Mouse (Mus musculus): ENCODE measurements around the gene Fcgr2b. TPM values are rescaled to one million over a fixed set of nuclear protein-coding genes. Genes with fewer than 3 reads are reported as not detected.
"Not testable (repeated sequence)": the region's sequence is repeated elsewhere in the genome, so short reads cannot be mapped to it uniquely, and the experiment has no call there.

Gene Fcgr2b
- polyA plus RNA-seq, 1 experiment from 2014 or later: 0.19 TPM

DNA sequence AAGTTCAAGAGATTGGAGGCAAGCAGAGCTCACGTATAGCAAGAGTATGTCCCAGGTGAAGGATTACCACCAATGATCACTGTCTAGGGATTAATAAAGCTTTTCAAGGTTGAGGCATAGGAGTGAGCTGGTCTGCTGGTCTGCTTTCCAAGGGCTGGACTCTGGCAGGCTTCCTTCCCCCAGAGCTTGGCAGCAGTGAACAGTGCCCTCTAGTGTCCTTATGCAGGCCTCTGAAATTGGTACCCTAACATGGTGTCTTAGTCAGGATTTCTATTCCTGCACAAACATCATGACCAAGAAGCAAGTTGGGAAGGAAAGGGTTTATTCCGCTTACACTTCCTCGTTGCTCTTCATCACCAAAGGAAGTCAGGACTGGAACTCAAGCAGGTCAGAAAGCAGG, 20.4 kb upstream of the Fcgr2b start:
- Histone ChIP-seq H3K36me3 (no peaks in the 10 kb centered on the region), H3K27me3 (ENCODE audit: low read depth, poor library complexity, severe bottlenecking) (no peaks in the 10 kb centered on the region), H3K4me3 (no peak overlapping the region), H3K4me1 (0 out of 2 replicates have a peak, but pooled peaks cover 5% of the 10 kb centered on the region), H3K9me3 (replicated peaks) (no peaks in the 10 kb centered on the region), H3K27ac (no peak overlapping the region)
- WGBS: 49% methylated on average over 3 of the region's 3 CpGs
- DNase-seq (ENCODE audit: low spot score): peak; percentile 58

- Histone ChIP-seq H3K4me1 (0 out of 2 replicates have a peak, but pooled peaks cover 5% of the 10 kb centered on the region), H3K27ac (no peak overlapping the region), H3K36me3 (no peaks in the 10 kb centered on the region), H3K4me3 (no peak overlapping the region), H3K9me3 (replicated peaks) (no peaks in the 10 kb centered on the region), H3K27me3 (ENCODE audit: low read depth, poor library complexity, severe bottlenecking) (no peaks in the 10 kb centered on the region)
- 86% methylated on average over 3 of the region's 3 CpGs for WGBS
- no peak for DNase-seq (ENCODE audit: low spot score)
These were observed 19.7 kb upstream of the Fcgr2b start for GRCm38 (mm10) chr1:170996034-170996433.

- 0 out of 2 replicates have a peak, but pooled peaks cover 7% of the 10 kb centered on the region for H3K27me3 ChIP-seq (ENCODE audit: low read depth, poor library complexity, severe bottlenecking)
- no peak for DNase-seq (ENCODE audit: low spot score)
- no peak overlapping the region for H3K4me3 ChIP-seq
- no peaks in the 10 kb centered on the region for H3K4me1 ChIP-seq
- no peaks in the 10 kb centered on the region for H3K36me3 ChIP-seq
- no peak overlapping the region for H3K27ac ChIP-seq
- 66% methylated on average over 5 of the region's 5 CpGs for WGBS
- no peaks in the 10 kb centered on the region for H3K9me3 ChIP-seq (replicated peaks)
These were observed 16.2 kb upstream of the Fcgr2b start for GRCm38 (mm10) chr1:170992550-170992949.

- H3K27ac ChIP-seq: no peak overlapping the region
- no peaks in the 10 kb centered on the region for H3K4me1 ChIP-seq
- WGBS: 74% methylated on average over 9 of the region's 9 CpGs
These were observed 13.3 kb upstream of the Fcgr2b start for GRCm38 (mm10) chr1:170989656-170990055.

GRCm38 (mm10) chr1:170985861-170986260, 9.5 kb upstream of the Fcgr2b start:
- WGBS: 85% methylated on average over 5 of the region's 5 CpGs
- Histone ChIP-seq H3K4me1 (no peaks in the 10 kb centered on the region), H3K9me3 (replicated peaks) (no peaks in the 10 kb centered on the region), H3K36me3 (no peaks in the 10 kb centered on the region), H3K4me3 (no peak overlapping the region), H3K27me3 (ENCODE audit: low read depth, poor library complexity, severe bottlenecking) (0 out of 2 replicates have a peak, but pooled peaks cover 7% of the 10 kb centered on the region), H3K27ac (no peak overlapping the region)
- DNase-seq (ENCODE audit: low spot score): no peak

More at GRCm38 (mm10) chr1:170989656-170990055, 13.3 kb upstream of the Fcgr2b start:
- Histone ChIP-seq H3K36me3 (no peaks in the 10 kb centered on the region), H3K27me3 (ENCODE audit: low read depth, poor library complexity, severe bottlenecking) (0 out of 2 replicates have a peak, but pooled peaks cover 7% of the 10 kb centered on the region), H3K9me3 (replicated peaks) (no peaks in the 10 kb centered on the region), H3K4me3 (no peak overlapping the region)
- DNase-seq (ENCODE audit: low spot score): no peak

DNA sequence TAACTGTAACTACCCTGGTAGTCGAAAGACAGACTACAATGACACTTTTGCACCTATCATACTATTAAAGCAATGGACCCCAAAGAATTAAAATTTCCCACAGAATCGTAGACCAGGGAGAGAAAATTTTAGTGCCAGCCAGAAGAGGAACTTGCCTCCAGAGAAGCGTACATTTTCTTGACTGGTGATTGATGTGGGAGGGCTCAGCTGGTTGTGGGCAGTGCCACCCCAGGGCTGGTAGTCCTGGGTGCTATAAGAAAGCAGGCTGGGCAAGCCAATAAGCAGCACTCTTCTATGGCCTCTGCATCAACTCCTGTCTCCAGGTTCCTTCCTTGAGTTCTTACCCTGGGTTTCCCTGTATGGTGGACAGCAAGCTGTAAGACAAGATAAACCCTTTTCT, 8.7 kb upstream of the Fcgr2b start:
- Histone ChIP-seq H3K4me1 (no peaks in the 10 kb centered on the region), H3K4me3 (no peak overlapping the region), H3K9me3 (replicated peaks) (no peaks in the 10 kb centered on the region), H3K27ac (no peak overlapping the region), H3K36me3 (no peaks in the 10 kb centered on the region), H3K27me3 (ENCODE audit: low read depth, poor library complexity, severe bottlenecking) (0 out of 2 replicates have a peak, but pooled peaks cover 7% of the 10 kb centered on the region)
- 85% methylated on average over 3 of the region's 3 CpGs for WGBS
- DNase-seq (ENCODE audit: low spot score): no peak

GRCm38 (mm10) chr1:170983066-170983465, 6.7 kb upstream of the Fcgr2b start:
- H3K9me3 ChIP-seq (replicated peaks): no peaks in the 10 kb centered on the region
- no peak overlapping the region for H3K4me3 ChIP-seq
- 87% methylated on average over 4 of the region's 4 CpGs for WGBS
- no peaks in the 10 kb centered on the region for H3K27me3 ChIP-seq (ENCODE audit: low read depth, poor library complexity, severe bottlenecking)
- no peaks in the 10 kb centered on the region for H3K36me3 ChIP-seq
- DNase-seq (ENCODE audit: low spot score): no peak
- no peak overlapping the region for H3K27ac ChIP-seq
- no peaks in the 10 kb centered on the region for H3K4me1 ChIP-seq

GRCm38 (mm10) chr1:170982301-170982700, 6.0 kb upstream of the Fcgr2b start:
- 80% methylated on average over 2 of the region's 2 CpGs for WGBS
- H3K27me3 ChIP-seq (ENCODE audit: low read depth, poor library complexity, severe bottlenecking): no peaks in the 10 kb centered on the region
- no peak for DNase-seq (ENCODE audit: low spot score)

DNA sequence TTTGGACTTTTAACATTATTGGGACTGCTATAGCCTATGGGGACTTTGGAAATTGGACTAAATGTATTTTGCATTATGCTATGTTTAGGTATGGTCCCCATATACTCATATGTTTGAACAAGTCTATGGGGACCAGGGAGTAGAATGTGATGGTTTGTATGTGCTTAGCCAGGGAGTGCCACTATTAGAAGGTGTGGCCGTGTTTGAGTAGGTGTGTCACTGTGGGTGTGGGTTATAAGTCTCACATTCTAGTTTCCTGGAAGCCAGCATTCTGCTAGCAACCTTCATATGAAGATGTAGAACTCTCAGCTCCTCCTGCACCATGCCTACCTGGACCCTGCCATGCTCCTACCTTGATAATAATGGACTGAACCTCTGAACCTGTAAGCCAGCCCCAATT, 5.3 kb upstream of the Fcgr2b start:
- WGBS: 73% methylated on average over 1 of the region's 1 CpGs
- DNase-seq (ENCODE audit: low spot score): not testable (repeated sequence)

More at GRCm38 (mm10) chr1:170982301-170982700, 6.0 kb upstream of the Fcgr2b start:
- Histone ChIP-seq H3K4me3 (no peak overlapping the region), H3K9me3 (replicated peaks) (no peaks in the 10 kb centered on the region), H3K4me1 (no peaks in the 10 kb centered on the region), H3K36me3 (no peaks in the 10 kb centered on the region), H3K27ac (no peak overlapping the region)

DNA sequence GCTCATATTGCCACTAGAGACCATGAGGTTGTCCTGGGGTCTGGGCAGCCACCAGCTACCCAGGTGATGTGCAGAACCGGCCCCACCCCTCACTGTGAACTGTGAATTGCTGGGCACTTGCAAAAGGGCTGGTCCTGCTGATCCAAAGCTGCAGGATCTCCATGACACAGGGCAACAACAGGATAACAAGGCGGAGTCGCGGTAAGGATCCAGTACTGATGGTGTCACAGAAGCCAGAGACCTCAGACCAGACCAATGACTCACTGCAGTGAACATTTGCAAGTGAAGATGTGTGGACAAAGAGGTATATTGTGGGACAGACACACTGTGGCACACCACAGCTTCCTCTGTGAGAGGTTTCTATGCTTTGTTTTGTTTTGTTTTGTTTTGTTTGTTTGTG, 2.3 kb upstream of the Fcgr2b start:
- 83% methylated on average over 4 of the region's 4 CpGs for WGBS
- Histone ChIP-seq H3K9me3 (replicated peaks) (no peaks in the 10 kb centered on the region), H3K27me3 (ENCODE audit: low read depth, poor library complexity, severe bottlenecking) (no peaks in the 10 kb centered on the region), H3K4me3 (no peak overlapping the region), H3K4me1 (no peaks in the 10 kb centered on the region), H3K27ac (no peak overlapping the region), H3K36me3 (no peaks in the 10 kb centered on the region)
- no peak for DNase-seq (ENCODE audit: low spot score)

More for the DNA sequence above, 5.3 kb upstream of the Fcgr2b start:
- not testable (repeated sequence) for H3K9me3 ChIP-seq (replicated peaks); H3K4me1 ChIP-seq; H3K36me3 ChIP-seq; H3K27me3 ChIP-seq (ENCODE audit: low read depth, poor library complexity, severe bottlenecking); H3K27ac ChIP-seq; H3K4me3 ChIP-seq

DNA sequence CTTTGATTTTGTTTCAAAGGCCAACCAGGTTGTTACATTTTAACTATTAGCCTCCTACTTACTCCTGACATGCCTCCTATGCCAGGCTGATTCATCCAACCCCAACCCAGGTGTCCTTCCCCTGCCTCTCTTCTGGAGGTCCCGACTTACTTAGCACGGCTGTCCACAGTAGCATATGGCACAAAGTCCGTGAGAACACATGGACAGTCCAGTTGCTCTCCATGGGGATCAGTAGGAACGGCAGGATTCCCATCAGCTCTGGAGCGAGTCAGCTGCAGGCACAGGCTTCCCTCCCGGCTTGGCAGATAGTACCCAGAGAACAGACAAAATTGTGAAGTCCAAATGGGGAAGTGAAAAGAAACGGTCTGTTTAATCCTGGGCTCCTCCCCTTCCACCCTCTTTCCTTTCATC, 591 bp downstream of the Fcgr2b start:
- Histone ChIP-seq H3K4me3 (no peak overlapping the region), H3K9me3 (replicated peaks) (no peaks in the 10 kb centered on the region), H3K27ac (no peak overlapping the region), H3K27me3 (ENCODE audit: low read depth, poor library complexity, severe bottlenecking) (no peaks in the 10 kb centered on the region), H3K4me1 (no peaks in the 10 kb centered on the region), H3K36me3 (no peaks in the 10 kb centered on the region)
- DNase-seq (ENCODE audit: low spot score): no peak
- WGBS: 74% methylated on average over 7 of the region's 7 CpGs

DNA sequence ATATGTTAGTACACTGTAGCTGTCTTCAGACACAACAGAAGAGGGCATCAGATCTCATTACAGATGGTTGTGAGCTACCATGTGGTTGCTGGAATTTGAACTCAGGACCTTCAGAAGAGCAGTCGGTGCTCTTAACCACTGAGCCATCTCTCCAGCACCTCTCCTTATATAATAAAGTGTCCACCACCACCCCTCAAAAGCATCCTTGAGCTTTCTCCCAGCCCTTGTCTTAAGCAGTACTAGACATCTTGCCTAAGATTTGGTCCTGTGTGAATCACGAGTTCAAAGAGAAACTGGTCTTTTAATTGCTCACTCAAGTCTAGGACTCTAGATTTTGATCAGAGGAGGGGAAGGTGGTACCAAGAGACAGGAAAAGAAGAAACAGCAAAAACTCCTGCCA, 997 bp downstream of the Fcgr2b start:
- not testable (repeated sequence) for H3K36me3 ChIP-seq; H3K27me3 ChIP-seq (ENCODE audit: low read depth, poor library complexity, severe bottlenecking); H3K9me3 ChIP-seq (replicated peaks); DNase-seq (ENCODE audit: low spot score); H3K27ac ChIP-seq; H3K4me1 ChIP-seq; H3K4me3 ChIP-seq
- 85% methylated on average over 2 of the region's 2 CpGs for WGBS

- Histone ChIP-seq H3K9me3 (replicated peaks) (no peaks in the 10 kb centered on the region), H3K36me3 (no peaks in the 10 kb centered on the region), H3K27me3 (ENCODE audit: low read depth, poor library complexity, severe bottlenecking) (no peaks in the 10 kb centered on the region), H3K4me3 (no peak overlapping the region), H3K4me1 (no peaks in the 10 kb centered on the region), H3K27ac (no peak overlapping the region)
- DNase-seq (ENCODE audit: low spot score): no peak
- 95% methylated on average over 2 of the region's 2 CpGs for WGBS
These were observed 1.6 kb downstream of the Fcgr2b start for GRCm38 (mm10) chr1:170974736-170975135.

- Histone ChIP-seq H3K27ac (no peak overlapping the region), H3K4me3 (no peak overlapping the region), H3K9me3 (replicated peaks) (no peaks in the 10 kb centered on the region), H3K27me3 (ENCODE audit: low read depth, poor library complexity, severe bottlenecking) (no peaks in the 10 kb centered on the region), H3K4me1 (no peaks in the 10 kb centered on the region), H3K36me3 (no peaks in the 10 kb centered on the region)
- no peak for DNase-seq (ENCODE audit: low spot score)
- 90% methylated on average over 8 of the region's 8 CpGs for WGBS
These were observed 2.2 kb downstream of the Fcgr2b start for GRCm38 (mm10) chr1:170974171-170974570.

All from limb, embryonic 10.5 days (tissue).